Mouse (Mus musculus) brain, adult 2 months (tissue): ENCODE measurements at regions not wholly inside any gene's neighbourhood (a gene's known extent, or its start where the extent isn't known, plus 50 kb on each side); places are given as distances from the start of the nearest gene placed in this dataset.

Experiments
- DNase-seq: peaks from one replicate; pipeline ENCODE4 v3.0.0; 2011; ENCODE audit warnings: low read depth, low spot score

DNA sequence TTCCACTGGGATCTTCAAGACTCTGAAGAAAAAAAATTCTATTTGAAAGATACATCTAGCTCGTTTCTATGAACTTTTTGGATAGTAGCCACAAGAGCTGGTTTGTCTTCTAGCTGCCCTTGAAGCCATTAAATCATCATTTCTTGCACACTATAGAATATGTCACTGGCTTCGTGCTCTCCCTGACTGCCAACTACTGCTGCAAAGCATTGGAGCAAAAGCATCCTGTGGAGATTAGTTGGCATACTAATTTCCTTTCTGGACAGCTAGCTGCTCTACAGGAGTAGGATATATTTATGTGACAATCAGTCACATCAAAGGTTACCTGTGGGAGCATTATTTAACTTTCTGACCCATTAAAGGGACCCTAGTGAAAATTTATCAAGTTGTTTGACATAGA is 243.1 kb downstream of the Pdgfc start:
- peak; percentile 4 for DNase-seq

DNA sequence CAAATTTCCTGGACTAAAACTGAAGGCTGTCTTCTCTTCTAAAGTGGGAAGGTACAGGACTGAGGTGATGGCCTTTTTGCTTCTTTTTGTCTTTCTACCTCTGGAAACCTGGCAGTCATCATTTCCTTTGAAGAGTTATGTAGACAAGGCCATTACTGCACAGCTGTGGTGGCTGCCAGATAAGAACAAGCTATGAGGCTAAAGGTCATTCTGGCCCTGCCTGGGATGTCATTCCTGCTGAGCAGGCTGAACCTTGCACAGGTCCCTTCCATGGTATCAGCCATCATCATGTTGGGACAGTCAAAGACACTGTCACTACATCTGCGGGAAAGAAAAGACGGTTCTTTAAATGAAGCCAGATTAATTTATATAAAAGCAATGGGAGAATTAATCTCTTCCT is 253.5 kb downstream of the Pdgfc start:
- DNase-seq: no peak

DNA sequence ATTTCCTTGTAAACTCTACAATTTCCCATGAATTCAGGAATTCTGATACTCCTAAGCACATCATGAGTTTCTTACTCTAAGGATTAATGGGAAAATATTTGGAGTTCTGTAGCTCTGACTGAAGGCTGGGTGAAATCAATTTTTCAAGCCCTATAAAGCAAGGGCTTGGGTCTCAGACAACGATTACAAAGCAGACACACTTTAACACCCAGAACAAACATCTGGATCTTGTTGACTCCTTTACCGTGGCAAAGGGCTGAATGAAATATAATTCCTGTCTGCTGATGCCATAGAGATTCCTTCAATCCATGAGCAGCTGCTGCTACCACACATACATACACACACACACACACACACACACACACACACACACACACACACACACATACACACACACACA is 256.2 kb downstream of the Pdgfc start:
- no peak for DNase-seq

- no peak for DNase-seq
These were observed 257.1 kb downstream of the Pdgfc start for GRCm38 (mm10) chr3:81293186-81293819.

DNA sequence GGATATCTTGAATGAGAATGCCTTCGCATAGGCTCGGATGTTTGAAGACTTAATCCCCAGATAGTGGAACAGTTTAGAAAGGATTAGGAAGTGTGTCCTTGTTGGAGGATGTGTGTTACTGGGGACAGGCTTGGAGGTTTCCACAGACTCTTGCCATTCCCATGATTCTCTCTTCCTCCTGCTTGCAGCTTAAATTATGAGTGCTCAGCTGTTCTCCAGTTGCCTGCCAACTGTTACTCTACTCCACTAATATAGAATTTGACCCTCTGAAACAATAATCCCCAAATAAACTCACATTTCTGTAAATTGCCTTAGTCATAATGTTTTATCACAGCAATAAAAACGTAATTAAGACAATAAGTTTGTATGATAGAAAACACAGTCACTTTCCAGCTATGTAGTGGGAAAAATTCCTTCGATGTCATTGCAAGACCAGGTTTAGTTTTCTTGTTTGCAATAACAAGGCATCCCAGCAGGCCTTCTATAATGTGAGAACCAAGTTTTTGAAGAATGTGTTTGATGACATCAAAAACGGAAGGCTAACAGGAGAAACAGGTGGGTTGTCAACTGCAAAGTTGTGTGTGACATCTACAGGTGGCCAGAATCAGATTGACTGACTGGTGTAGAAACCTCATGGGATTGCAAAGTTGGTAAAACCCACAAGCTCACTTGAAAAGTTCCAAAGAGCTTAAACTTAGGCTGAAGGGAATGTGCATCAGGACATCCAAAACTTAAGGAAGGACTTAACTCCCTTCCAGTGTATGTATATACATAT is 268.0 kb downstream of the Pdgfc start:
- DNase-seq: no peak

- DNase-seq: peak; percentile 3
These were observed 269.4 kb downstream of the Pdgfc start for GRCm38 (mm10) chr3:81305412-81306165.

GRCm38 (mm10) chr3:81326866-81327265 is 290.6 kb downstream of the Pdgfc start:
- no peak for DNase-seq

DNA sequence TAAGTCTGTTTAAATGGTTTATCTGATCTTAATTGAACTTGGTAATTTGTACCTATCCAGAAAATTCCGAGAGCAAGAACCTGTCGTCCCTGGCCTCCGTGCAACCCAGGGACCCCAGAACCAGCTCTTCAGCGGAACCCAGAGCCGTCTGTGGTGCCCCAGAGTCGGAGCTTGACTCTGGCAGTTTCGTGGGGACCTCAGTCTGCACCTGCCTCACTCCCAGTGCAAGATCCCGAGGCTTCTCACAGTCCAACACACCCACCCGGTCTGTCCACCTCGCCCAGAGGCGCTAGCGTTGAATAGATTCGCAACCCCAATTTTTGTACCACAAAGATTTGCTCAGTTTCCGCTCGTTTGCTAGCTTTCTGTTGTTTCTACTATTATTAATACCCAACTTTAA is 315.5 kb downstream of the Pdgfc start:
- DNase-seq: no peak

DNA sequence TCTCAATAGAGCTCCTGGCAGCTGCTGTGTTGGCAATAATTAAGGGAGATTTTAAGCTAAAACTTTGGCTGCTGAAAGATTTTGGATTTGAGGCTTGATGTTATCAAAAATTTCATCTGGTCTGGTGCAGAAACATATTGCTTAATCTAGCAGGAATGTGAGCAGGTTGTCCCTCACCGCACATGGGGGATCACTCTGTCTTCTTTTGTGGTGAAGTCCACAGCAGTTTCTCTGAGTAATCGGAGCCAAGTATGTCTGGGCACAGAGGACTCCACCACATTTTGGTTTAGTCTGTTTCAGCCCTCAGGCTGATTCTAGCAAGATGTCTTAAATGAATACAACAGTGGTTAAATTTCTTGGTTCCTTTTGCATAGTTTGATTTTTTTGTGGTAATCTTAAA is 331.7 kb downstream of the Pdgfc start:
- peak; percentile 16 for DNase-seq

GRCm38 (mm10) chr3:81368642-81369041 is 332.4 kb downstream of the Pdgfc start:
- no peak for DNase-seq

DNA sequence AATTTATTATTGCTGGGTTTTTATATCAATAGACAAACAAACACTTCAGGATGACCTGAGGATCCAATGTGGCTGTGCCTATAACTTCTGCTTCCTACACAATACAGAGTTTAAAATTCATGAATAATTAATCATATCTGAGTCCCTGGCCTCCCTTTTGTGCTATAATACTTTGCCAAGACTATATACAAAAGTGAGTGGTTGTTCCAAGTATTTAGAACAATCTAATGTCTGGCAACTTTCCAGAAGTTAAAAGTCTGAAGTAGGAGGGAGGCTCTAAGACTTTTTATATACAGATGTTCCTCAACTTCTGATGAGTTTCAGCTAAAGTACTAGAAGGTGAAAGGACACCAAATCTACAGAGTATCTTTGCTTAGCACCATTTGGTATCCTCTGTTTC is 333.5 kb downstream of the Pdgfc start:
- DNase-seq: no peak

GRCm38 (mm10) chr3:81375990-81376389 is 339.8 kb downstream of the Pdgfc start:
- no peak for DNase-seq

DNA sequence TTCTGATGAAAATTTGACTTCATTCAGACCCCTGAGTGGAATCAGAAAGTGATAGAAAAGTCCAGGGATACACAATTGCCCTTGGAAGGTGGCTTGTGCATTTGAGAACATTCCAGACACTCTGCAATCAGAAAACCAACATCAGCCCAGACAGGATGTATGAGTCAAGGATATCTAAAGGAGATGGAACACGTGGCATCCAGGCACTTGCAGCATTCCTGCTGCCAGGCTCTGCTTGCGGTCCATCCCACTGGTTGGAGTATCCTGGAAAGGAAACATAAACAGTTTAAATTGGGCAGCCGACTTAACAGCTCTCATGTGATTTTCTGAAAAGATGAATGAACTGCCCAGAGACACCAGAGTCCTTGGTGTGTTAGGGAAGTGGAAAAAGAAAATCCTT is 341.2 kb downstream of the Pdgfc start:
- peak; percentile 40 for DNase-seq

DNA sequence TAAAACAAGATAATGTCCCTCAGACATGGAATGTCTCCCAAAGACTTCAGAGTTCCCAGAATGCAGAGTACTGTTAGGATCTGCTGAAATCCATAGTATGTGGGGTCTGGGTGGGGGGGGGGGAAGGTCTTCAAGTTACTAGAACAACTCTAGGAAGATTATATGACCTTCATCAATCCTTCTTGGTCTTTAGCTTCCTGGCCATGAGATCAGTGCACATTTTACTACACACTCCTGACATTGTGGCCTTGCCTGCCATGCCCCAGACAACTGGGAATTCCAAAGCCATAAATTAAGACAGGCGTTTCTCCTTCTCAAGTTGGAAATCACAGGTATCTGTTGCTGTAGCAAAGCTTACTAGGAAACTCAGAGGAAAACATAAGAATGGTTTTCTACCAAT is 343.1 kb downstream of the Pdgfc start:
- DNase-seq: no peak

DNA sequence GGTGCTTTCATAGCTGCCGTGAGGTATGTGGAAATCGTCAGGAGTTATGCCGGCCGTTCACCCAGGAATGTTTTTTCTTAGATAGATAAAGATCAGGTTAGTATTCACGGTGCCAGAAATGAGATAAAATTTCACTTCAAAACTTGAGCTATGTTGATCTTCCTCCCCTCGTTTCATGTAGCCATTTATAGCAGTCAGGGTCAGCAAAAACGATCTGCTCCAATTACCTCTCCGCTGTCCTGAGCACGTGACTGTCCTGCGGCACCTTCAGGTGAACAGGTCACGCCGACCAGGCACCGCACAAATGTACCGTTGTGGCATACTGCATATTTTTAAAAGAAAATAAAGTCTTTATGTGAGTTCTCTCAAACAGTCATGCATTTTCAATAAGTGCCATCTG is 350.7 kb downstream of the Pdgfc start:
- no peak for DNase-seq

GRCm38 (mm10) chr3:81387634-81388033 is 351.4 kb downstream of the Pdgfc start:
- DNase-seq: no peak

DNA sequence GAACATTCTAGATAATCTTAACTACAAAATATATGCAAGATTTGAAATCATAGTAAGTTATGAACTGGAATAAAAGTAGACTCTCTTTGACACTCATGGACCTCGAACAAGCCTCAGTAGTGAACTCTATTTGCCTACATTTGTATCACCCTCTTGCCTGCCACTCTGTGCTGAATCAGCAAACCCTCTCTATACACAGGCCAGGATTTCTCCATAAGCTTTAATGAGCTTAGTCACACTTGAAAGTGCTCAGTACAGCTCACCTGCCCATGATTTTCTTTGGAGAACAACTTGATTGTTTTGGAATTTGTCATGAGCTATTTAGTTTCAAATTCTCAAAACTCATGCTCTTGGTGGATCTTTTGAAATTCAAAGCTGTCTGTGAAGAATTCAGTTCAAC is 361.0 kb downstream of the Pdgfc start:
- no peak for DNase-seq

GRCm38 (mm10) chr3:81401028-81401427 is 364.8 kb downstream of the Pdgfc start:
- DNase-seq: no peak

DNA sequence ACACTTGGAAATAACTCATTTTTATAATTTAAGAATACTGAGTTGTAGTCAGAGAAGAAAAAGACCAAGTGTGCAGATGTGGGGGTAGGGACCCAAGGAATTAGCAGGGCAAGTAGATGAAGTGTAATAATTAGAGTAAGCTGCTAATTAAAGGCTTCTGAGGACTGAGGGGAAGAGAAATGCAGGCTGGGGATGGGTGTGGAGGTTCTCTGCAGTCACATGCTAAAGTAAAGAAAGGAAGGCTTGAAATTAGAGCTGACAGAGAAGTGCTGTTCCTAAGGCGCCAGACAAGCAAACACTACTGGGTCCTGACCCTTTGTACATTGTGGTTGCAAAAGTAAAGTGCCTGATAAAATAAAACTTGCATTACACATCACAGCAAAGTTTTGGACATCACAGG is 372.7 kb downstream of the Pdgfc start:
- DNase-seq: peak; percentile 65

- DNase-seq: no peak
These were observed 385.7 kb downstream of the Pdgfc start for GRCm38 (mm10) chr3:81421875-81422274.

DNA sequence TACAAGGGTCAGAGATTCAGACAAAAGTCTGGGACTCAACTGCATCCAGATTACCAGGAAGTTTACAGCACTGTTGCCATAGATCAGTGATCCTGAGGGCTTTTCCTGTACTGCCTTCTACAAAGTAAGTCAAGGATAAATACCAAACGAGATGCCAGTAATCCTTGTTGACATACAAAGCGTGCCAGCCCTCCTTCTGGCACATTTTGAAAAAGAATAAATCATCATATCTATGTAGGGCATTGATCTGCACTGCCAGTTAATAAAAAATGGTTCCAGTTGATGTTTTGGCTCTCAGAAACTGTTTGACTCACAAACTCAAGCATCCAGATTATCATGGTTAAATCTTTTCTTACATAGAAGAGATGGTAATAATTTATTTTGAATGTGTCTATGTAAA is 390.5 kb downstream of the Pdgfc start:
- no peak for DNase-seq
